Mouse (Mus musculus): ENCODE results near the gene Lim2. TPM values are rescaled to one million over a fixed set of nuclear protein-coding genes. Genes with fewer than 3 reads are reported as not detected.
A peak's percentile ranks its signal among the peaks of the same experiment; 100 is the strongest.

The Lim2 gene
- polyA plus RNA-seq, 1 experiment from 2014 or later = not detected

GRCm38 (mm10) chr7:43429500-43429899 lies 2.0 kb downstream of the Lim2 start:
- Histone ChIP-seq H3K9me3 (replicated peaks) (no peaks in the 10 kb centered on the region), H3K4me3 (no peak overlapping the region), H3K36me3 (ENCODE audit: poor library complexity, severe bottlenecking) (no peaks in the 10 kb centered on the region), H3K4me1 (no peaks in the 10 kb centered on the region), H3K27ac (no peak overlapping the region), H3K27me3 (no peaks in the 10 kb centered on the region), H3K4me2 (no peak overlapping the region), H3K9ac (no peak overlapping the region)
- no peak for ATAC-seq
- WGBS = 61% methylated on average over 4 of the region's 4 CpGs

- no peak for ATAC-seq
- Histone ChIP-seq H3K4me1 (no peaks in the 10 kb centered on the region), H3K36me3 (ENCODE audit: poor library complexity, severe bottlenecking) (no peaks in the 10 kb centered on the region), H3K4me3 (no peak overlapping the region), H3K9ac (no peak overlapping the region), H3K27ac (no peak overlapping the region), H3K4me2 (no peak overlapping the region), H3K9me3 (replicated peaks) (no peaks in the 10 kb centered on the region), H3K27me3 (no peaks in the 10 kb centered on the region)
- WGBS = 76% methylated on average over 4 of the region's 4 CpGs
Measured at GRCm38 (mm10) chr7:43432891-43433290, 5.4 kb downstream of the Lim2 start.

- ATAC-seq = no peak
- Histone ChIP-seq H3K9ac (no peak overlapping the region), H3K27me3 (no peaks in the 10 kb centered on the region), H3K4me2 (no peak overlapping the region), H3K27ac (no peak overlapping the region), H3K4me1 (no peaks in the 10 kb centered on the region), H3K4me3 (no peak overlapping the region), H3K9me3 (replicated peaks) (no peaks in the 10 kb centered on the region), H3K36me3 (ENCODE audit: poor library complexity, severe bottlenecking) (no peaks in the 10 kb centered on the region)
- WGBS = 89% methylated on average over 5 of the region's 5 CpGs
Measured at GRCm38 (mm10) chr7:43434676-43435075, 7.2 kb downstream of the Lim2 start.

- H3K27me3 ChIP-seq = 0 out of 2 replicates have a peak, but pooled peaks cover 1% of the 10 kb centered on the region
- H3K27ac ChIP-seq = no peak within 1 kb of the TSS
- no peaks in the 10 kb centered on the region for H3K4me1 ChIP-seq
- 78% methylated on average over 10 of the region's 10 CpGs for WGBS
- H3K9ac ChIP-seq = no peak within 1 kb of the TSS
- H3K9me3 ChIP-seq (replicated peaks) = no peaks in the 10 kb centered on the region
- H3K4me2 ChIP-seq = no peak within 1 kb of the TSS
- H3K36me3 ChIP-seq (ENCODE audit: poor library complexity, severe bottlenecking) = no peaks in the 10 kb centered on the region
- H3K4me3 ChIP-seq = no peak within 1 kb of the TSS
- no peak for ATAC-seq
Measured at GRCm38 (mm10) chr7:43436341-43437255, 9.1 kb downstream of the Lim2 start, which contains the start of gene Nkg7. Gene Nkg7, plus strand, starts transcription at chr7:43437073.

GRCm38 (mm10) chr7:43438611-43439010 lies 11.1 kb downstream of the Lim2 start:
- no peaks in the 10 kb centered on the region for H3K9me3 ChIP-seq (replicated peaks)

GRCm38 (mm10) chr7:43440482-43440881 lies 13.0 kb downstream of the Lim2 start, which contains the start of gene Cldnd2:
Gene Cldnd2, plus strand, starts transcription at chr7:43440782.
- H3K9ac ChIP-seq = no peak within 1 kb of the TSS
- WGBS = 82% methylated on average over 6 of the region's 6 CpGs
- 0 out of 2 replicates have a peak, but pooled peaks cover 2% of the 10 kb centered on the region for H3K27me3 ChIP-seq
- H3K4me2 ChIP-seq = no peak within 1 kb of the TSS
- H3K4me3 ChIP-seq = no peak within 1 kb of the TSS
- no peaks in the 10 kb centered on the region for H3K9me3 ChIP-seq (replicated peaks)
- H3K27ac ChIP-seq = no peak within 1 kb of the TSS
- no peaks in the 10 kb centered on the region for H3K36me3 ChIP-seq (ENCODE audit: poor library complexity, severe bottlenecking)
- H3K4me1 ChIP-seq = peaks cover 21% of the 10 kb centered on the region
- ATAC-seq = no peak

More at GRCm38 (mm10) chr7:43438611-43439010, 11.1 kb downstream of the Lim2 start:
- peaks cover 10% of the 10 kb centered on the region for H3K4me1 ChIP-seq
- H3K4me3 ChIP-seq = no peak overlapping the region
- H3K27ac ChIP-seq = no peak overlapping the region
- no peak overlapping the region for H3K4me2 ChIP-seq
- no peak for ATAC-seq
- WGBS = 80% methylated on average over 4 of the region's 4 CpGs
- H3K9ac ChIP-seq = no peak overlapping the region
- H3K36me3 ChIP-seq (ENCODE audit: poor library complexity, severe bottlenecking) = no peaks in the 10 kb centered on the region
- 0 out of 2 replicates have a peak, but pooled peaks cover 2% of the 10 kb centered on the region for H3K27me3 ChIP-seq

- Histone ChIP-seq H3K27ac (no peak overlapping the region), H3K4me3 (no peak overlapping the region), H3K4me2 (no peak overlapping the region), H3K9me3 (replicated peaks) (no peaks in the 10 kb centered on the region), H3K4me1 (peaks cover 21% of the 10 kb centered on the region), H3K27me3 (0 out of 2 replicates have a peak, but pooled peaks cover 2% of the 10 kb centered on the region), H3K36me3 (ENCODE audit: poor library complexity, severe bottlenecking) (no peaks in the 10 kb centered on the region), H3K9ac (no peak overlapping the region)
- 80% methylated on average over 3 of the region's 3 CpGs for WGBS
- no peak for ATAC-seq
Measured at GRCm38 (mm10) chr7:43441071-43441470, 13.6 kb downstream of the Lim2 start.

GRCm38 (mm10) chr7:43442684-43443083 lies 15.2 kb downstream of the Lim2 start:
- Histone ChIP-seq H3K9ac (peak overlapping the region; percentile 68), H3K9me3 (replicated peaks) (no peaks in the 10 kb centered on the region), H3K36me3 (ENCODE audit: poor library complexity, severe bottlenecking) (no peaks in the 10 kb centered on the region), H3K4me1 (peaks cover 21% of the 10 kb centered on the region), H3K4me3 (peak overlapping the region; percentile 57), H3K27me3 (0 out of 2 replicates have a peak, but pooled peaks cover 2% of the 10 kb centered on the region), H3K4me2 (peak overlapping the region; percentile 84), H3K27ac (0 out of 2 replicates have a peak overlapping the region, but pooled peaks have one; percentile 75)
- no peak for ATAC-seq
- WGBS = 8% methylated on average over 7 of the region's 9 CpGs

- peak; percentile 86 for ATAC-seq
- 1% methylated on average over 36 of the region's 36 CpGs for WGBS
- peak overlapping the region; percentile 68 for H3K9ac ChIP-seq
- peaks cover 21% of the 10 kb centered on the region for H3K4me1 ChIP-seq
- H3K27me3 ChIP-seq = 0 out of 2 replicates have a peak, but pooled peaks cover 2% of the 10 kb centered on the region
- no peaks in the 10 kb centered on the region for H3K9me3 ChIP-seq (replicated peaks)
- H3K4me2 ChIP-seq = peak overlapping the region; percentile 84
- no peaks in the 10 kb centered on the region for H3K36me3 ChIP-seq (ENCODE audit: poor library complexity, severe bottlenecking)
- H3K27ac ChIP-seq = peak overlapping the region; percentile 75
- peak overlapping the region; percentile 57 for H3K4me3 ChIP-seq
Measured at GRCm38 (mm10) chr7:43443126-43443916, 15.9 kb downstream of the Lim2 start.

GRCm38 (mm10) chr7:43443917-43444293 lies 16.4 kb downstream of the Lim2 start, which contains the start of the genes Etfb and Gm45233:
Gene Etfb, plus strand, starts transcription at chr7:43444083.
Gene Gm45233, plus strand, starts transcription at chr7:43444128.
- under 1% methylated on average over 27 of the region's 27 CpGs for WGBS
- H3K4me3 ChIP-seq = peak within 1 kb of the TSS; percentile 57
- H3K9ac ChIP-seq = peak within 1 kb of the TSS; percentile 68
- H3K4me1 ChIP-seq = peaks cover 21% of the 10 kb centered on the region
- H3K27ac ChIP-seq = peak within 1 kb of the TSS; percentile 75
- no peaks in the 10 kb centered on the region for H3K9me3 ChIP-seq (replicated peaks)
- peak within 1 kb of the TSS; percentile 84 for H3K4me2 ChIP-seq
- 0 out of 2 replicates have a peak, but pooled peaks cover 2% of the 10 kb centered on the region for H3K27me3 ChIP-seq
- no peaks in the 10 kb centered on the region for H3K36me3 ChIP-seq (ENCODE audit: poor library complexity, severe bottlenecking)
- peak; percentile 98 for ATAC-seq

- Histone ChIP-seq H3K4me2 (no peak overlapping the region), H3K4me1 (peaks cover 16% of the 10 kb centered on the region), H3K9me3 (replicated peaks) (no peaks in the 10 kb centered on the region), H3K9ac (no peak overlapping the region), H3K27me3 (no peaks in the 10 kb centered on the region), H3K4me3 (no peak overlapping the region), H3K27ac (no peak overlapping the region), H3K36me3 (ENCODE audit: poor library complexity, severe bottlenecking) (peaks cover under 1% of the 10 kb centered on the region; the same call in 1 of the 2 replicates)
- no peak for ATAC-seq
- 86% methylated on average over 4 of the region's 4 CpGs for WGBS
Measured at GRCm38 (mm10) chr7:43447801-43448200, 20.3 kb downstream of the Lim2 start.

Data from forebrain, embryonic 13.5 days (tissue).